ENCODE assay signal across 32 mouse cellular contexts in genomic region chr2:144290321-144290720, GRCm38 (mm10). TPM values are rescaled to one million over a fixed set of nuclear protein-coding genes. Genes with fewer than 3 reads are reported as not detected.
DNase-seq lines count a peak whose midpoint lies in the region; ATAC-seq and TF ChIP-seq lines count a peak whose summit lies in the region.
"Had no signal": no experiment of that assay in that cellular context is flagged by ENCODE, and none has a peak within 500 bp of the region (broad histone marks: within the 10 kb centered on the region; RNA-seq: fewer than 3 reads in every experiment).

No protein-coding gene starts in this region.

- H3K4me1 ChIP-seq in lung, adult 2 months (ENCODE audit: control insufficient read depth, insufficient read depth, low read length) = no peaks in the 10 kb centered on the region
- H3K4me1 ChIP-seq: embryonic facial prominence, embryonic 15.5 days; forebrain, embryonic 12.5 days; hindbrain, embryonic 12.5 days; limb, embryonic 13.5 days; midbrain, embryonic 12.5 days; neural tube, embryonic 15.5 days had no signal

- WGBS in lung, adult 2 months = 78% methylated on average over 7 of the region's 7 CpGs

- no peak for TF ChIP-seq POLR2A in lung, adult 2 months (IDR thresholded peaks at IDR 0.05; ENCODE audit: borderline replicate concordance, extremely low read depth, low read depth, low read length)

- H3K4me3 ChIP-seq in lung, adult 2 months (replicated peaks; ENCODE audit: extremely low read depth, low read depth, low read length) = no peak overlapping the region
- H3K4me3 ChIP-seq: embryonic facial prominence, embryonic 10.5 days; embryonic facial prominence, embryonic 15.5 days; forebrain, embryonic 12.5 days; hindbrain, embryonic 12.5 days; limb, embryonic 13.5 days; liver, embryonic 12.5 days; megakaryocyte, embryonic 14.5 days; midbrain, embryonic 12.5 days; neural tube, embryonic 15.5 days had no signal

- TF ChIP-seq CTCF in lung, adult 2 months (IDR thresholded peaks at IDR 0.05; ENCODE audit: insufficient read depth, low read length) = no peak

- peak; percentile 85 for ATAC-seq in megakaryocyte, adult 5-6 weeks (ENCODE audit: poor library complexity, severe bottlenecking)
- ATAC-seq: CD4-positive, CD25-positive, alpha-beta regulatory T cell, adult 4 months; forebrain, postnatal 0 days; hindbrain, postnatal 0 days; intestine, embryonic 16.5 days; liver, embryonic 12.5 days had no signal

- peak; percentile 26 to 34 for DNase-seq in lung, adult 18-20 months
- DNase-seq in lung, adult 2 months = no peak
- DNase-seq in brain, adult 2 months (ENCODE audit: low read depth, low spot score) = peak; percentile 43
- no peak for DNase-seq in adrenal gland, postnatal 4 days (ENCODE audit: low spot score in 2 of 2)
- DNase-seq in cerebellum, postnatal 14 days = no peak
- DNase-seq in thymus, postnatal 4 days = no peak
- DNase-seq: adrenal gland, postnatal 25 days; cerebellum, adult 11 months; cerebellum, adult 9-11 months; forebrain, postnatal 0 days; heart, postnatal 36 days; kidney, adult 8-10 months; kidney, postnatal 4 days; lung, embryonic 14.5 days; right cerebral cortex, postnatal 25 days; spleen, adult 18-20 months; thymus, postnatal 14 days had no signal

RNA-seq across cellular contexts. Expression of gene Snx5, which starts 19.6 kb away (rescaled TPM):
- 29.7 and 34.7 TPM in 2 replicates for polyA plus RNA-seq in lung, adult 2 months (2012; rRNA removed)
- 145 and 164 TPM in 2 replicates for total RNA-seq in megakaryocyte, adult 5-6 weeks (2015)
- total RNA-seq in megakaryocyte, adult 5-6 weeks (2017) = 178 and 195 TPM in 2 replicates
- 100 to 1,000 TPM; 136 to 138 TPM for total RNA-seq in adrenal gland, postnatal 4 days (2021)

RNA-seq across cellular contexts. Expression of gene Mgme1, which starts 19.9 kb away (rescaled TPM):
- 2.6 and 3.9 TPM in 2 replicates for polyA plus RNA-seq in lung, adult 2 months (2012; rRNA removed)
- 6.8 and 9.4 TPM in 2 replicates for total RNA-seq in megakaryocyte, adult 5-6 weeks (2015)
- total RNA-seq in megakaryocyte, adult 5-6 weeks (2017) = 12.8 and 13.2 TPM in 2 replicates
- total RNA-seq in adrenal gland, postnatal 4 days (2021) = 10 to 100 TPM; 16.5 to 17.1 TPM

RNA-seq across cellular contexts. Expression of gene Ovol2, which starts 41.6 kb away (rescaled TPM):
- 6.7 and 7.4 TPM in 2 replicates for polyA plus RNA-seq in lung, adult 2 months (2012; rRNA removed)
- not detected in 2 replicates for total RNA-seq in megakaryocyte, adult 5-6 weeks (2015)
- not detected in 2 replicates for total RNA-seq in megakaryocyte, adult 5-6 weeks (2017)
- under 1 TPM in 1 of 2 experiments, not detected in 1; 0.50 TPM for total RNA-seq in adrenal gland, postnatal 4 days (2021)
- total RNA-seq: adrenal gland, postnatal 25 days; forebrain, postnatal 0 days; gastrocnemius, adult 8-10 months; heart, postnatal 36 days; hindbrain, postnatal 0 days; midbrain, postnatal 0 days had no signal
- polyA plus RNA-seq: CD4-positive, CD25-positive, alpha-beta regulatory T cell, adult 4 months; liver, embryonic 12.5 days; midbrain, embryonic 12.5 days; midbrain, postnatal 0 days; neural tube, embryonic 15.5 days had no signal

Comparison
In these comparisons a context has a peak if more than half of its experiments do, and no peak if none do; other contexts are left out.
1. DNase-seq: peak in lung, adult 18-20 months (2 of 2) and brain, adult 2 months (single experiment); none in lung, adult 2 months (single experiment), adrenal gland, postnatal 4 days (0 of 2), cerebellum, postnatal 14 days (0 of 2) and thymus, postnatal 4 days (single experiment).